Mouse (Mus musculus): ENCODE data around the gene Arnt2. TPM values are rescaled to one million over a fixed set of nuclear protein-coding genes. Genes with fewer than 3 reads are reported as not detected.

Arnt2 gene
- polyA plus RNA-seq (2012; rRNA removed): 57.0 and 60.9 TPM in 2 replicates

DNA sequence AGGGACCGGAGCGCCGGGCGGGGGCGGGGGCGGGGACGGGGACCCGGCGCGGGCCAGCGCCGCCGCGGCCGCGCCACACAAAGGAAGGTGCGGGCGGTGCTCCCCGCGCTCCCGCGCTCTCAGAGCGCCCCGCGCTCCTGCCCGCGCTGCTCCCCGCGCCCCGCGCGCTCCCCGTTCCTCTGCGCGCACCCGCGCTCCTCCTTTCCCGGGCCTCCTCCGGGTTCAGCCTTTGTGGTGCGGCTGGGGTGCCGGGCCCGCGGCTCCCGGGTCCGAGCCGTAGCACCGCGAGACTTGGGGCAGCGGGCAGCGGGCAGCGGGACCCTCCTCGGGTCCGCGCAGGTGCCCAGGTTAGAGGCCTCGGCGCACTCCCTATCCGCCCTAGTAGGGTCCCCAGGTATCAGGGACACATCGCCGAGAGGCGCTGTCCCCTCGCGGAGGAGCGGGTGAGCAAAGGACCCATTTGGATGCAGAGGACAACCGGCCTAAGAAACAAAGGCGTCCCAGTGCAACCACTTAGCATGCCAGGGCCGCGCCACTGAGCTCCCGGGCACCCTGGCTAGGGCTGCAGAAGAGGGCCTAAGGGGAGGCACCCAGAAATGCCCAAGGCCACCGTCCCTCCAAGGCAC lies at the start of gene Arnt2:
TSS of gene Arnt2 (minus strand) at position 281 of the 626 bp plus-strand sequence.
- Histone ChIP-seq H3K4me1 (ENCODE audit: control insufficient read depth, insufficient read depth, low read length) (no peaks in the 10 kb centered on the region), H3K27me3 (ENCODE audit: control insufficient read depth, insufficient read depth, low read length) (no peaks in the 10 kb centered on the region), H3K27ac (ENCODE audit: insufficient read depth, low read length) (peak within 1 kb of the TSS; percentile 72), H3K4me3 (replicated peaks; ENCODE audit: insufficient read depth, low read depth, low read length) (peak within 1 kb of the TSS; percentile 61)
- TF ChIP-seq CTCF (IDR thresholded peaks at IDR 0.05; ENCODE audit: borderline replicate concordance, insufficient read depth, low read depth, low read length) (no peak), POLR2A (IDR thresholded peaks at IDR 0.05; ENCODE audit: borderline replicate concordance, insufficient read depth, low read length) (no peak)
- peak; percentile 69 to 72 for DNase-seq
- WGBS: under 1% methylated on average over 47 of the region's 69 CpGs

DNA sequence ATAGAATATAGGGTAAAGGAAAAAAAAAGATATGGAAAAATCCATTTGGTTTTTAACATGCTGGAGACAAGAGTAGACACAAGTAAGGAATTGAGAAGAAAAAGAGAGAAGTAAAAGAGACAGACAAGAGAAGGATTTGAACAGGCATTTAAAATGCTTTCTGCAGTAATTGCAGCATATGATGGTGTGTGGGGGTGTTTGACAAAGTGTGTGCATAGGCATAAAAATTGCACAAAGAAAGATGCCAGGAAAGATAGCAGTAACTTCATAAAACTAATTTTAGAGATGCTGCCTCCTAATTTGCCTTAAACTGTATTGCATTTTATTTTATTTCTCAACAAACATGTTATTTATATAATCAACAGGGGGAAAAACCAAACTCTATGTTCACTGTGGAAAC lies 41.7 kb upstream of the Arnt2 start:
- H3K4me1 ChIP-seq (ENCODE audit: control insufficient read depth, insufficient read depth, low read length): no peaks in the 10 kb centered on the region
- TF ChIP-seq POLR2A (IDR thresholded peaks at IDR 0.05; ENCODE audit: borderline replicate concordance, insufficient read depth, low read length) (no peak), CTCF (IDR thresholded peaks at IDR 0.05; ENCODE audit: borderline replicate concordance, insufficient read depth, low read depth, low read length) (no peak)
- DNase-seq: no peak
- no peak overlapping the region for H3K27ac ChIP-seq (ENCODE audit: insufficient read depth, low read length)
- no peaks in the 10 kb centered on the region for H3K27me3 ChIP-seq (ENCODE audit: control insufficient read depth, insufficient read depth, low read length)
- H3K4me3 ChIP-seq (replicated peaks; ENCODE audit: insufficient read depth, low read depth, low read length): no peak overlapping the region

DNA sequence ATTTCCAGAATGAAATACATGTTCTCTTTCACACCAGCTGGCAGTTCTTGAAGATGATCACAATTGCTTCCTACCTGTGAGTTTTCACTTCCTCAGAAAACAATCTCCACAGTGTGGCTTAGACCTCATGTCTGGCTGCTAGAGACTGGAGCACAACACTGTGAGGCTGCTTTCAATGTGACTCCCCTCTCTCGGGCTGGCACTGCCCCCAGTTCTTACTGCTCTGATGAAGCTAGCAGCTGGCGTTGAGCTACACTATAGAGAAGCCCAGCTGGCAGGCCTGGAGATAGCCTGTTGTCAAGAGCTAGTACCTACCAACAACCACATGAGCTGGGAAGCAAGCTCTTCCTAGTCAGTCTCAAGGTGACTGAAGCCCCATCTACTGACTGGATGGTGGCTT lies 39.1 kb upstream of the Arnt2 start:
- 12% methylated on average over 2 of the region's 2 CpGs for WGBS
- DNase-seq: no peak
- no peaks in the 10 kb centered on the region for H3K4me1 ChIP-seq (ENCODE audit: control insufficient read depth, insufficient read depth, low read length)
- no peak for TF ChIP-seq POLR2A (IDR thresholded peaks at IDR 0.05; ENCODE audit: borderline replicate concordance, insufficient read depth, low read length)
- no peak for TF ChIP-seq CTCF (IDR thresholded peaks at IDR 0.05; ENCODE audit: borderline replicate concordance, insufficient read depth, low read depth, low read length)
- no peak overlapping the region for H3K4me3 ChIP-seq (replicated peaks; ENCODE audit: insufficient read depth, low read depth, low read length)
- H3K27ac ChIP-seq (ENCODE audit: insufficient read depth, low read length): no peak overlapping the region
- H3K27me3 ChIP-seq (ENCODE audit: control insufficient read depth, insufficient read depth, low read length): no peaks in the 10 kb centered on the region

DNA sequence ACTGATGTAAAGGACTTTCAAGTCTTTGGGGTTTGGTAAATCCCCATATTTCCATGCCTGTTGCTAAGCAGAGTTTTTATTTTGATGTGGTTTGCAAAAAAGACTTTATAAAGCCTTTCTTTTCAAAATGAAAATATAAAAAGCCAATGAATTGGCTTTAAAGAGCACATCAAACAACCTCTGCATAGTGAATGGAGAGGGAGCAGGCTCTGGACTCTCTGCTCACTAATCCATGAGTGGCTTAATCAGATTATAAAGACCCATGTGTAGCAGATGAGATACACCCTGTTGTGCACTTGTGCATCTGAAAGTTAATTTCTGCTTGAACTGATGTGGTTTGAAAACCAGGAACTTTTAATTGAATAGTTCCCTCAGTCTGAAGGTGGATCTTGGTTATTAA lies 38.5 kb upstream of the Arnt2 start:
- Histone ChIP-seq H3K27me3 (ENCODE audit: control insufficient read depth, insufficient read depth, low read length) (no peaks in the 10 kb centered on the region), H3K4me3 (replicated peaks; ENCODE audit: insufficient read depth, low read depth, low read length) (no peak overlapping the region), H3K27ac (ENCODE audit: insufficient read depth, low read length) (no peak overlapping the region), H3K4me1 (ENCODE audit: control insufficient read depth, insufficient read depth, low read length) (no peaks in the 10 kb centered on the region)
- TF ChIP-seq CTCF (IDR thresholded peaks at IDR 0.05; ENCODE audit: borderline replicate concordance, insufficient read depth, low read depth, low read length): no peak
- TF ChIP-seq POLR2A (IDR thresholded peaks at IDR 0.05; ENCODE audit: borderline replicate concordance, insufficient read depth, low read length): no peak
- DNase-seq: no peak

DNA sequence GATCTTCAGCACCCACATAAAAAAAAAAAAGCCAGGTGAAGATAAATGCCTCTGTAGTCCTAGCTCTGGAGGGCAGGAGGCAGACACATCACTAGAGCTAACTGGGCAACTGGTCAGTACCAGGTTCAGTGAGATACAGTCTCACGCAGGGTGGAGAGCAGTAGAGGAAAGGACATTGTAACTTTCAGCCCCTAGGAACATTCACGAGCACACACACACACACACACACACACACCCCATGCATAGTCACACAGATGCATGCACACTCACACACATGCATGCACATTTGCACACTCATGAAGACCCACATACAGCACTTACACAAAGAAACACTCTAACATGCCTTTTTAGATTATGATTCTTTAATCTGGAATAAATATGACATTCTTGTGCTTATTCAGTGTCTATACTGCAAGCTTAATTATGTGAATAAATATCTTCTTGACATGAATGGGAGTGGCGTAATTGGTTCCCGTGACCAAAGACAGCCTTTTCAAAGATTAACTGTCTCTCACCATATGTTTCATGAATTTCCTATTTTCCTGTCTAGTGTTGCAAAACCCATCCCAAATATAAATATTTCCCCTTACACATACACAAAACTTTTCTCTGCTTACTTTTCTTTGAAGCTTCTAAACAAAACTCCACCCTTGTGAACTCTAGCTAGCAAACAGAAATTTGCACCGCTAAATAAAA lies 37.9 kb upstream of the Arnt2 start:
- no peak for TF ChIP-seq CTCF (IDR thresholded peaks at IDR 0.05; ENCODE audit: borderline replicate concordance, insufficient read depth, low read depth, low read length)
- no peak for TF ChIP-seq POLR2A (IDR thresholded peaks at IDR 0.05; ENCODE audit: borderline replicate concordance, insufficient read depth, low read length)
- WGBS: 79% methylated on average over 5 of the region's 5 CpGs
- H3K4me1 ChIP-seq (ENCODE audit: control insufficient read depth, insufficient read depth, low read length): no peaks in the 10 kb centered on the region
- DNase-seq: no peak
- H3K27me3 ChIP-seq (ENCODE audit: control insufficient read depth, insufficient read depth, low read length): no peaks in the 10 kb centered on the region
- no peak overlapping the region for H3K4me3 ChIP-seq (replicated peaks; ENCODE audit: insufficient read depth, low read depth, low read length)
- H3K27ac ChIP-seq (ENCODE audit: insufficient read depth, low read length): no peak overlapping the region

GRCm38 (mm10) chr7:84447060-84447459 lies 37.1 kb upstream of the Arnt2 start:
- Histone ChIP-seq H3K4me1 (ENCODE audit: control insufficient read depth, insufficient read depth, low read length) (no peaks in the 10 kb centered on the region), H3K27me3 (ENCODE audit: control insufficient read depth, insufficient read depth, low read length) (no peaks in the 10 kb centered on the region), H3K4me3 (replicated peaks; ENCODE audit: insufficient read depth, low read depth, low read length) (no peak overlapping the region), H3K27ac (ENCODE audit: insufficient read depth, low read length) (no peak overlapping the region)
- DNase-seq: peak; percentile 21 to 25
- 34% methylated on average over 4 of the region's 4 CpGs for WGBS
- no peak for TF ChIP-seq POLR2A (IDR thresholded peaks at IDR 0.05; ENCODE audit: borderline replicate concordance, insufficient read depth, low read length)
- peak; percentile 62; the same call in 1 of the 2 replicates for TF ChIP-seq CTCF (IDR thresholded peaks at IDR 0.05; ENCODE audit: borderline replicate concordance, insufficient read depth, low read depth, low read length)

GRCm38 (mm10) chr7:84442343-84442911 lies 32.5 kb upstream of the Arnt2 start:
- H3K4me1 ChIP-seq (ENCODE audit: control insufficient read depth, insufficient read depth, low read length): no peaks in the 10 kb centered on the region
- no peaks in the 10 kb centered on the region for H3K27me3 ChIP-seq (ENCODE audit: control insufficient read depth, insufficient read depth, low read length)
- WGBS: 83% methylated on average over 2 of the region's 2 CpGs
- H3K4me3 ChIP-seq (replicated peaks; ENCODE audit: insufficient read depth, low read depth, low read length): no peak overlapping the region
- no peak overlapping the region for H3K27ac ChIP-seq (ENCODE audit: insufficient read depth, low read length)
- no peak for TF ChIP-seq CTCF (IDR thresholded peaks at IDR 0.05; ENCODE audit: borderline replicate concordance, insufficient read depth, low read depth, low read length)
- TF ChIP-seq POLR2A (IDR thresholded peaks at IDR 0.05; ENCODE audit: borderline replicate concordance, insufficient read depth, low read length): no peak
- no peak for DNase-seq

- no peak for DNase-seq
- H3K4me1 ChIP-seq (ENCODE audit: control insufficient read depth, insufficient read depth, low read length): no peaks in the 10 kb centered on the region
- no peak overlapping the region for H3K27ac ChIP-seq (ENCODE audit: insufficient read depth, low read length)
- 60% methylated on average over 1 of the region's 1 CpGs for WGBS
- TF ChIP-seq CTCF (IDR thresholded peaks at IDR 0.05; ENCODE audit: borderline replicate concordance, insufficient read depth, low read depth, low read length) (no peak), POLR2A (IDR thresholded peaks at IDR 0.05; ENCODE audit: borderline replicate concordance, insufficient read depth, low read length) (no peak)
- no peak overlapping the region for H3K4me3 ChIP-seq (replicated peaks; ENCODE audit: insufficient read depth, low read depth, low read length)
- no peaks in the 10 kb centered on the region for H3K27me3 ChIP-seq (ENCODE audit: control insufficient read depth, insufficient read depth, low read length)
These were observed 29.6 kb upstream of the Arnt2 start for GRCm38 (mm10) chr7:84439606-84440005.
